In genomic region chr7:96951281-96952051, GRCm38 (mm10) we compare ENCODE assay signal across 8 mouse cellular contexts. TPM values are rescaled to one million over a fixed set of nuclear protein-coding genes. Genes with fewer than 3 reads are reported as not detected.
A peak's percentile ranks its signal among the peaks of the same experiment; 100 is the strongest.
DNase-seq lines count a peak whose midpoint lies in the region; ATAC-seq and TF ChIP-seq lines count a peak whose summit lies in the region.

Gene Nars2 (plus strand): TSS chr7:96951505.

- H3K36me3 ChIP-seq in embryonic facial prominence, embryonic 13.5 days = no peaks in the 10 kb centered on the region
- no peaks in the 10 kb centered on the region for H3K36me3 ChIP-seq in kidney, adult 2 months (ENCODE audit: control insufficient read depth, insufficient read depth, low read length)
- H3K36me3 ChIP-seq in limb, embryonic 12.5 days = 0 out of 2 replicates have a peak, but pooled peaks cover 4% of the 10 kb centered on the region
- H3K36me3 ChIP-seq in midbrain, embryonic 15.5 days (replicated peaks) = no peaks in the 10 kb centered on the region
- no peaks in the 10 kb centered on the region for H3K36me3 ChIP-seq in spleen, adult 2 months (ENCODE audit: control insufficient read depth, insufficient read depth, low read length)

- peak; percentile 97 for DNase-seq in 3134 (ENCODE audit: extremely low read depth, insufficient read length, low spot score)
- DNase-seq in adrenal gland, postnatal 36 days = peak; percentile 91 to 94
- peak; percentile 93 to 95 for DNase-seq in heart, adult 18-20 months
- peak; percentile 95 for DNase-seq in kidney, adult 2 months
- peak; percentile 86 to 95 for DNase-seq in spleen, adult 2 months (ENCODE audit: low read depth in 1 of 2, low spot score in 2 of 2)

- peaks cover 13% of the 10 kb centered on the region for H3K4me1 ChIP-seq in embryonic facial prominence, embryonic 13.5 days
- no peaks in the 10 kb centered on the region; the same call in 1 of the 2 replicates for H3K4me1 ChIP-seq in kidney, adult 2 months (ENCODE audit: control insufficient read depth, insufficient read depth, low read length)
- H3K4me1 ChIP-seq in limb, embryonic 12.5 days (replicated peaks) = peaks cover 13% of the 10 kb centered on the region
- peaks cover 9% of the 10 kb centered on the region for H3K4me1 ChIP-seq in midbrain, embryonic 15.5 days
- no peaks in the 10 kb centered on the region for H3K4me1 ChIP-seq in spleen, adult 2 months (ENCODE audit: control insufficient read depth, insufficient read depth, insufficient read length)

- H3K4me3 ChIP-seq in embryonic facial prominence, embryonic 13.5 days = peak within 1 kb of the TSS; percentile 87
- H3K4me3 ChIP-seq in kidney, adult 2 months (ENCODE audit: insufficient read depth, low read depth, low read length) = peak within 1 kb of the TSS; percentile 87
- H3K4me3 ChIP-seq in limb, embryonic 12.5 days (replicated peaks) = peak within 1 kb of the TSS; percentile 88
- H3K4me3 ChIP-seq in midbrain, embryonic 15.5 days = peak within 1 kb of the TSS; percentile 72
- H3K4me3 ChIP-seq in spleen, adult 2 months (ENCODE audit: extremely low read depth, insufficient read depth, insufficient read length) = peak within 1 kb of the TSS; percentile 80

- peak within 1 kb of the TSS; percentile 74 for H3K4me2 ChIP-seq in embryonic facial prominence, embryonic 13.5 days
- peak within 1 kb of the TSS; percentile 72 for H3K4me2 ChIP-seq in limb, embryonic 12.5 days
- H3K4me2 ChIP-seq in midbrain, embryonic 15.5 days = peak within 1 kb of the TSS; percentile 59

- peak within 1 kb of the TSS; percentile 89 for H3K9ac ChIP-seq in embryonic facial prominence, embryonic 13.5 days
- peak within 1 kb of the TSS; percentile 77 for H3K9ac ChIP-seq in limb, embryonic 12.5 days (replicated peaks)
- peak within 1 kb of the TSS; percentile 70 for H3K9ac ChIP-seq in midbrain, embryonic 15.5 days

- peak; percentile 32; the same call in 1 of the 2 replicates for TF ChIP-seq CTCF in kidney, adult 2 months (conservative IDR thresholded peaks at IDR 0.05; ENCODE audit: insufficient read depth, insufficient read length, low read depth, low read length)
- 0 out of 2 replicates have a peak, but pooled peaks have one; percentile 18 for TF ChIP-seq CTCF in spleen, adult 2 months (IDR thresholded peaks at IDR 0.05; ENCODE audit: extremely low read depth, insufficient read depth, insufficient read length, insufficient replicate concordance)

- no peaks in the 10 kb centered on the region for H3K27me3 ChIP-seq in embryonic facial prominence, embryonic 13.5 days
- H3K27me3 ChIP-seq in kidney, adult 2 months (replicated peaks; ENCODE audit: control insufficient read depth, insufficient read depth, low read length) = no peaks in the 10 kb centered on the region
- no peaks in the 10 kb centered on the region for H3K27me3 ChIP-seq in limb, embryonic 12.5 days
- no peaks in the 10 kb centered on the region for H3K27me3 ChIP-seq in midbrain, embryonic 15.5 days (replicated peaks)
- H3K27me3 ChIP-seq in spleen, adult 2 months (ENCODE audit: control insufficient read depth, insufficient read depth, low read length) = no peaks in the 10 kb centered on the region

- TF ChIP-seq POLR2A in kidney, adult 2 months (IDR thresholded peaks at IDR 0.05; ENCODE audit: low read depth, low read length) = peak; percentile 96
- peak; percentile 82; the same call in 1 of the 2 replicates for TF ChIP-seq POLR2A in spleen, adult 2 months (IDR thresholded peaks at IDR 0.05; ENCODE audit: low read depth, low read length)

- ATAC-seq in embryonic facial prominence, embryonic 13.5 days (ENCODE audit: insufficient number of reproducible peaks, insufficient read depth, low FRiP score, low TSS enrichment, low read depth) = peak; percentile 99
- peak; percentile 99 for ATAC-seq in limb, embryonic 12.5 days (ENCODE audit: insufficient number of reproducible peaks, insufficient read depth, low FRiP score, low TSS enrichment, low read depth)
- ATAC-seq in midbrain, embryonic 15.5 days (replicated peaks) = peak; percentile 100

- no peaks in the 10 kb centered on the region for H3K9me3 ChIP-seq in embryonic facial prominence, embryonic 13.5 days
- no peaks in the 10 kb centered on the region for H3K9me3 ChIP-seq in limb, embryonic 12.5 days
- H3K9me3 ChIP-seq in midbrain, embryonic 15.5 days = no peaks in the 10 kb centered on the region

- under 1% methylated on average over 62 of the region's 62 CpGs for WGBS in embryonic facial prominence, embryonic 13.5 days
- under 1% methylated on average over 62 of the region's 62 CpGs for WGBS in kidney, adult 2 months
- under 1% methylated on average over 62 of the region's 62 CpGs for WGBS in limb, embryonic 12.5 days
- WGBS in midbrain, embryonic 15.5 days = under 1% methylated on average over 62 of the region's 62 CpGs
- under 1% methylated on average over 62 of the region's 62 CpGs for WGBS in spleen, adult 2 months

- H3K27ac ChIP-seq in embryonic facial prominence, embryonic 13.5 days = peak within 1 kb of the TSS; percentile 89
- peak within 1 kb of the TSS; percentile 69 for H3K27ac ChIP-seq in kidney, adult 2 months (ENCODE audit: insufficient read depth, low read depth, low read length)
- H3K27ac ChIP-seq in limb, embryonic 12.5 days = peak within 1 kb of the TSS; percentile 91
- peak within 1 kb of the TSS; percentile 76 for H3K27ac ChIP-seq in midbrain, embryonic 15.5 days
- H3K27ac ChIP-seq in spleen, adult 2 months (ENCODE audit: insufficient read depth, low read length) = peak within 1 kb of the TSS; percentile 82

RNA-seq across cellular contexts. Expression of gene Nars2, which starts in this region (rescaled TPM):
- 10 to 100 TPM; 16.6 to 28.0 TPM for total RNA-seq in adrenal gland, postnatal 36 days (2021)
- polyA plus RNA-seq in embryonic facial prominence, embryonic 13.5 days (2015; fragmentation: Nextera tagmentation; extraction: Ambion mirVana) = 21.2 and 26.6 TPM in 2 replicates
- 10 to 100 TPM; 22.6 to 23.5 TPM for total RNA-seq in heart, adult 18-20 months (2021)
- 4.2 and 5.2 TPM in 2 replicates for polyA plus RNA-seq in kidney, adult 2 months (2012; rRNA removed)
- 22.4 and 24.1 TPM in 2 replicates for polyA plus RNA-seq in limb, embryonic 12.5 days (2016; fragmentation: Nextera tagmentation; extraction: Ambion mirVana)
- polyA plus RNA-seq in midbrain, embryonic 15.5 days (2015; fragmentation: Nextera tagmentation; extraction: Ambion mirVana) = 15.2 and 17.5 TPM in 2 replicates
- polyA plus RNA-seq in spleen, adult 2 months (2012; rRNA removed) = 1.6 and 1.7 TPM in 2 replicates

Comparison
In these comparisons a context has a peak if more than half of its experiments do, and no peak if none do; other contexts are left out.
1. Peak in every context shown above with its lines: DNase-seq, ATAC-seq, H3K4me3 ChIP-seq and H3K27ac ChIP-seq.